Mouse (Mus musculus) ES-Bruce4 (cell line): ENCODE results near the gene Top2b.

Experiments used
- CTCF ChIP-seq: IDR thresholded peaks from one replicate; pipeline ENCODE4 v1.8.1; 2011; ENCODE audit warnings: low read depth, low read length
- EP300 ChIP-seq: IDR thresholded peaks from 2 replicates; pipeline ENCODE4 v1.6.1; 2011; ENCODE audit warnings: low read depth, low read length; ENCODE audit not compliant: insufficient read depth
- POLR2A ChIP-seq: IDR thresholded peaks from one replicate; pipeline ENCODE4 v1.8.1; 2011; ENCODE audit warnings: low read length; ENCODE audit not compliant: insufficient read depth

DNA sequence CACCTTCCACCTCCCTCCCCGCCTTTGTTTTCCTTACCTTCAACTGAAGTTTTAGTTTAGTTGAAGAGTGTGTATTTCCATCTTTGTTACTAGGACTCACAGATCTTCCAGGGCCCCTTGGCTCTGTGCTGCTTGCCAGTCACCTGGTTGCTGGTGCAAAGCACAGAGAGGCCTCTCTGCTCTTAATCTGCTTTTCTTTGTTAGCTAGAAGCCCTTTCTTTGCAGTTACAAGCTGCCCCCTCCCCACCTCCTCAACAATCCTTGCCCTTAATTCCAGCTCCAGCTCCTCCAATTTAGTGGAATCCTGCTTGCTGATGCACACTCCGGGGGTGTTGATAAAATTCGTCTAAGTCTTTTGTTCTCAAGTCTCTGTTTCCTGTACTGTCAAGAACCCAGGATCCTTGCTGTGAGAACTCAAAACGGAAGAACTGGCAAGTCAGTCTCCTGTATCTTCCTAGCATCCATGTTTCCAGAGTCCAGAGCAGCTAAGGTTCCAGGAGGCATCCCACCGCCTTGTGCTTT, 36.0 kb upstream of the Top2b start:
- TF ChIP-seq POLR2A (no peak), EP300 (no peak), CTCF (no peak)
